ENCODE assay signal across 8 mouse cellular contexts in genomic region chr8:94178857-94179712, GRCm38 (mm10). TPM values are rescaled to one million over a fixed set of nuclear protein-coding genes. Genes with fewer than 3 reads are reported as not detected.
DNase-seq lines count a peak whose midpoint lies in the region; ATAC-seq lines count a peak whose summit lies in the region.

Mt1 (plus strand) TSS chr8:94179082.

- peak within 1 kb of the TSS; percentile 64 for H3K9ac ChIP-seq in intestine, embryonic 15.5 days

- under 1% methylated on average over 50 of the region's 50 CpGs for WGBS in intestine, embryonic 15.5 days

- DNase-seq in thymus, postnatal 0 days (ENCODE audit: low spot score): peak; percentile 62
- DNase-seq in thymus, postnatal 25 days: no peak
- peak; percentile 70 for DNase-seq in embryo, embryonic 9.5 days (ENCODE audit: extremely low spot score)
- peak; percentile 82 to 92 for DNase-seq in gastrocnemius, postnatal 36 days
- peak; percentile 87 to 97 for DNase-seq in left cerebral cortex, postnatal 14 days (ENCODE audit: low spot score in 2 of 2)
- peak; percentile 88 to 90 for DNase-seq in right cerebral cortex, postnatal 36 days (ENCODE audit: low spot score in 2 of 2)

- intact Hi-C loops in gastrocnemius, postnatal 36 days (cut with DNase I): no loop called here
- intact Hi-C loops in left cerebral cortex, postnatal 14 days (cut with DNase I): no loop called here

- peaks cover 21% of the 10 kb centered on the region for H3K27me3 ChIP-seq in intestine, embryonic 15.5 days (replicated peaks)

- H3K4me3 ChIP-seq in intestine, embryonic 15.5 days (replicated peaks): peak within 1 kb of the TSS; percentile 48

- H3K4me2 ChIP-seq in intestine, embryonic 15.5 days (replicated peaks): peak within 1 kb of the TSS; percentile 76

- ATAC-seq in intestine, embryonic 15.5 days: peak; percentile 90
- peak; percentile 86 for ATAC-seq in megakaryocyte-erythroid progenitor cell, adult 5-6 weeks (replicated peaks; ENCODE audit: low FRiP score, low TSS enrichment, poor library complexity, severe bottlenecking)

- H3K36me3 ChIP-seq in intestine, embryonic 15.5 days: no peaks in the 10 kb centered on the region

- peak within 1 kb of the TSS; percentile 78 for H3K27ac ChIP-seq in intestine, embryonic 15.5 days

- H3K4me1 ChIP-seq in intestine, embryonic 15.5 days (replicated peaks): peaks cover 18% of the 10 kb centered on the region; the same call in 1 of the 2 replicates

- no peaks in the 10 kb centered on the region for H3K9me3 ChIP-seq in intestine, embryonic 15.5 days

RNA-seq across cellular contexts. Expression of gene Mt1, which starts in this region (rescaled TPM):
- 112 and 124 TPM in 2 replicates for polyA plus RNA-seq in thymus, postnatal 0 days (2015; fragmentation: Nextera tagmentation; extraction: Ambion mirVana)
- total RNA-seq in gastrocnemius, postnatal 36 days (2021): 100 to 1,000 TPM in 1 of 2 experiments, 10 to 100 TPM in 1; 99.6 to 103 TPM
- polyA plus RNA-seq in intestine, embryonic 15.5 days (2015; fragmentation: Nextera tagmentation; extraction: Ambion mirVana): 2,231 and 2,526 TPM in 2 replicates
- 100 to 1,000 TPM; 333 to 369 TPM for total RNA-seq in left cerebral cortex, postnatal 14 days (2021)
- 524 and 583 TPM in 2 replicates for total RNA-seq in megakaryocyte-erythroid progenitor cell, adult 5-6 weeks (2014; fragmentation: Nextera tagmentation)
- total RNA-seq in megakaryocyte-erythroid progenitor cell, adult 5-6 weeks (2017): 648 and 717 TPM in 2 replicates

Comparison
In these comparisons a context has a peak if more than half of its experiments do, and no peak if none do; other contexts are left out.
1. RNA of gene Mt1 (polyA plus RNA-seq): 2,231 to 2,526 TPM in intestine, embryonic 15.5 days; 112 to 124 TPM in thymus, postnatal 0 days; every median in the first group is over 10 times any median in the second.